Mouse (Mus musculus): ENCODE measurements around the gene Sac3d1.
A peak's percentile ranks its signal among the peaks of the same experiment; 100 is the strongest.

Gene Sac3d1

GRCm38 (mm10) chr19:6121761-6122160 lies 3.3 kb upstream of the Sac3d1 start:
- DNase-seq (ENCODE audit: extremely low spot score, low spot score), result no peak

GRCm38 (mm10) chr19:6118677-6119185 lies 281 bp upstream of the Sac3d1 start:
- no peak for DNase-seq (ENCODE audit: extremely low spot score, low spot score)

GRCm38 (mm10) chr19:6117346-6117985 lies 984 bp downstream of the Sac3d1 start:
- DNase-seq (ENCODE audit: extremely low spot score, low spot score), result no peak

GRCm38 (mm10) chr19:6116113-6116850 lies 2.2 kb downstream of the Sac3d1 start:
- DNase-seq (ENCODE audit: extremely low spot score, low spot score), result no peak

GRCm38 (mm10) chr19:6113116-6113515 lies 5.3 kb downstream of the Sac3d1 start:
- DNase-seq (ENCODE audit: extremely low spot score, low spot score), result no peak

GRCm38 (mm10) chr19:6105586-6105985 lies 12.9 kb downstream of the Sac3d1 start, which contains the start of gene Naaladl1:
TSS of gene Naaladl1 (plus strand) at chr19:6105782.
- no peak for DNase-seq (ENCODE audit: extremely low spot score, low spot score)

GRCm38 (mm10) chr19:6104476-6104875 lies 14.0 kb downstream of the Sac3d1 start:
- no peak for DNase-seq (ENCODE audit: extremely low spot score, low spot score)

- no peak for DNase-seq (ENCODE audit: extremely low spot score, low spot score)
Observed at GRCm38 (mm10) chr19:6102169-6102853, 16.1 kb downstream of the Sac3d1 start.

GRCm38 (mm10) chr19:6101186-6101585 lies 17.3 kb downstream of the Sac3d1 start:
- no peak for DNase-seq (ENCODE audit: extremely low spot score, low spot score)

- DNase-seq (ENCODE audit: extremely low spot score, low spot score), result no peak
Observed at GRCm38 (mm10) chr19:6097847-6098246, 20.6 kb downstream of the Sac3d1 start.

GRCm38 (mm10) chr19:6094119-6094518 lies 24.3 kb downstream of the Sac3d1 start, which contains the start of gene AC131692.1:
TSS of gene AC131692.1 (plus strand) at chr19:6094419.
- DNase-seq (ENCODE audit: extremely low spot score, low spot score), result no peak

- DNase-seq (ENCODE audit: extremely low spot score, low spot score), result no peak
Observed at GRCm38 (mm10) chr19:6088841-6089240, 29.6 kb downstream of the Sac3d1 start.

GRCm38 (mm10) chr19:6085417-6085879 lies 33.0 kb downstream of the Sac3d1 start:
- peak; percentile 68 for DNase-seq (ENCODE audit: extremely low spot score, low spot score)

- DNase-seq (ENCODE audit: extremely low spot score, low spot score), result peak; percentile 97
Observed at GRCm38 (mm10) chr19:6084478-6085248, 33.8 kb downstream of the Sac3d1 start, which contains the start of the genes Zfpl1 and Cdca5. TSS of gene Zfpl1 (minus strand) at chr19:6084956. TSS of gene Cdca5 (plus strand) at chr19:6084983.

GRCm38 (mm10) chr19:6082156-6082555 lies 36.3 kb downstream of the Sac3d1 start, which contains the start of gene Gm28374:
TSS of gene Gm28374 (minus strand) at chr19:6082256.
- DNase-seq (ENCODE audit: extremely low spot score, low spot score), result no peak

- DNase-seq (ENCODE audit: extremely low spot score, low spot score), result no peak
Observed at GRCm38 (mm10) chr19:6079983-6080480, 38.4 kb downstream of the Sac3d1 start, which contains the start of gene Tmem262. TSS of gene Tmem262 (plus strand) at chr19:6080033.

GRCm38 (mm10) chr19:6076564-6077393 lies 41.7 kb downstream of the Sac3d1 start, which contains the start of gene Vps51:
TSS of gene Vps51 (minus strand) at chr19:6077231.
- DNase-seq (ENCODE audit: extremely low spot score, low spot score), result peak; percentile 87

GRCm38 (mm10) chr19:6073889-6074288 lies 44.6 kb downstream of the Sac3d1 start:
- DNase-seq (ENCODE audit: extremely low spot score, low spot score), result no peak

- DNase-seq (ENCODE audit: extremely low spot score, low spot score), result no peak
Observed at GRCm38 (mm10) chr19:6071261-6071660, 47.2 kb downstream of the Sac3d1 start.
